Mouse (Mus musculus): Measurements from ENCODE around the gene Rnf145. TPM values are rescaled to one million over a fixed set of nuclear protein-coding genes. Genes with fewer than 3 reads are reported as not detected.

Gene Rnf145
- total RNA-seq (2021): 10 to 100 TPM; 95.7 to 97.0 TPM
- long read RNA-seq, experiment 1, transcript Rnf145-201 (11 exons, 3,570 nt): major isoform, 72 of 83 reads
- long read RNA-seq, experiment 1, partial matches to known transcripts: 4 of 83 reads
- long read RNA-seq, experiment 1, other reads (novel, unspliced or antisense): 7 of 83 reads
- long read RNA-seq, experiment 2, transcript Rnf145-201 (11 exons, 3,570 nt): major isoform, 105 of 128 reads
- long read RNA-seq, experiment 2, partial matches to known transcripts: 13 of 128 reads
- long read RNA-seq, experiment 2, other reads (novel, unspliced or antisense): 10 of 128 reads

DNA sequence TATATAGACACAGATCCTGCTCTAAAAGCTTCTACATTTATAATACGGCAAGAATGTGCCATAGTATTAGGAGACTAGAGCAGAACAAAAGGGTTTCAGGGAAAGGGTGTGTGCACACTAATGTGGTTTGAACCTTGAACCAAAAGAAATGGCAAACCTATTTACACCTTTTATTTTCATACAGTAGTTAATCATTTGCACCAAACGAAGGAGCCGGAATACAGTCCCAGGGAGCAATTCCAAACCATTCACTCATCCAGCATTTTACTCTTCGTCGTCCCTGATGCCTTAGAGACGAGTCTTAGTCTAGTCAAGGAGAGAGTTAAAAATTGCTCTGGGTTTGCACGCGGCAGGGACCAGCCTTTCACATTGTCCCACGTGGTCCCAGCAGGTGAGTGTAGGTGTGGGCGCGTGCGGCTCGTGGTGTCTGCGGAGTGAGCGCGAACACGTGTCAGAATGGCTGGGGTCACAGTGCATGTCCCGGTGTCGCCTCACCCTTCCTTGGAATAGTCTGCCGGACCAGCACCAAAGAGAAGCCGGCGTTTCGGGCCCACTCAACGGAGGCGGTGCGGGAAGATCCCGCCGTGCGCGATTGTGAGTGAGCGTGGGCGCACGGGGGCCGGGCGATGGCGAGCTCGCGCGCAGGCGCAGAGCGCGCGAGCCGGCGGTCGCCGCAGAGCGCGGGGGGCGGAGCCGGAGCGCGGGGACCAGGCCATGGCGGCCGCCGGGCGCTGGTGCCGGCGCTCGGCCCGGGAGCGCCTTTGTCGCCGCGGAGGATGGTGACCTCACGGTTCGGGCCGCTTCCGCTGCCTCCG, at the start of gene Rnf145:
Gene Rnf145 (plus strand): TSS at position 684 of the 815 bp plus-strand sequence.
- H3K27ac ChIP-seq: peak within 1 kb of the TSS; percentile 97
- DNase-seq (ENCODE audit: low spot score in 2 of 2): peak; percentile 73
- no peak for TF ChIP-seq CTCF (conservative IDR thresholded peaks at IDR 0.05)
- peak within 1 kb of the TSS; percentile 93 for H3K4me3 ChIP-seq

DNA sequence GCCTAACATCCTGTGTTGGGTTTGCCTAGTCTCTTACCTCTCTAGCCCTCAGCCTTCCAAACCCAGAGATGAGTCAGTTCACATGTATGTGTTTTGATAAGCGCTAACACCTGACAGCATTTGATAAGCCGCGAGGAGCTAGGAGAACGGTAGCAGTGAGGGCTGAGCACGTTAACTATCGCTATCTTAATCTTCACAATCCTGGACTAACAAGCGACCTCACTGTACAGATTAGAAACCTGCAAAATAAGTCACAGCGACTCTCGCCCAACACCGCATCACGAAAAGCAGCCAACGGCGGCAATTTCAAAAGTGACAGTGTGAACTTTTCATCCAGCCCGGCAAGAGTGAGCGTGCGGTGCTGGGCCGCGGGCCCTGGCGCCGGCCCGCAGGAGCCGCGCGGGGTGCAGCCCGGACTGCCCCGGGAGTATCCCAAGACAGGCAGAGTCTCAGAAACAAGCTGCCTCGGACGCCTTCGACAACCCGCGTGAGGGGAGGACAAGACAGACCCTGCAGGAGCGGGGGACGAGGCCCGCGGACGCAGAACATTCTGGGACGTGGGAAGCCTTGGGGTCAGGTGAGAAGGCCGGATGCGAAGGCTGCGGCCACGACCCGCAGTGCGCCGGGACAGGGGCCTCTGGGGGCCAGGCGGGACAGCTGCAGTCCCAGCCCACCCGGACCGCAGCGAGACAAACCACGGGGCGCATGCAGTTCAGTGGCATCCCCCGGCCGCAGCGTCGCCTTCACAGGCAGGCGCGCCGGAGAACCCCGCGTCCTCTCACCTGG, 48.9 kb upstream of the Rnf145 start:
- DNase-seq (ENCODE audit: low spot score in 2 of 2): peak in 1 of 2 experiments; percentile 37

DNA sequence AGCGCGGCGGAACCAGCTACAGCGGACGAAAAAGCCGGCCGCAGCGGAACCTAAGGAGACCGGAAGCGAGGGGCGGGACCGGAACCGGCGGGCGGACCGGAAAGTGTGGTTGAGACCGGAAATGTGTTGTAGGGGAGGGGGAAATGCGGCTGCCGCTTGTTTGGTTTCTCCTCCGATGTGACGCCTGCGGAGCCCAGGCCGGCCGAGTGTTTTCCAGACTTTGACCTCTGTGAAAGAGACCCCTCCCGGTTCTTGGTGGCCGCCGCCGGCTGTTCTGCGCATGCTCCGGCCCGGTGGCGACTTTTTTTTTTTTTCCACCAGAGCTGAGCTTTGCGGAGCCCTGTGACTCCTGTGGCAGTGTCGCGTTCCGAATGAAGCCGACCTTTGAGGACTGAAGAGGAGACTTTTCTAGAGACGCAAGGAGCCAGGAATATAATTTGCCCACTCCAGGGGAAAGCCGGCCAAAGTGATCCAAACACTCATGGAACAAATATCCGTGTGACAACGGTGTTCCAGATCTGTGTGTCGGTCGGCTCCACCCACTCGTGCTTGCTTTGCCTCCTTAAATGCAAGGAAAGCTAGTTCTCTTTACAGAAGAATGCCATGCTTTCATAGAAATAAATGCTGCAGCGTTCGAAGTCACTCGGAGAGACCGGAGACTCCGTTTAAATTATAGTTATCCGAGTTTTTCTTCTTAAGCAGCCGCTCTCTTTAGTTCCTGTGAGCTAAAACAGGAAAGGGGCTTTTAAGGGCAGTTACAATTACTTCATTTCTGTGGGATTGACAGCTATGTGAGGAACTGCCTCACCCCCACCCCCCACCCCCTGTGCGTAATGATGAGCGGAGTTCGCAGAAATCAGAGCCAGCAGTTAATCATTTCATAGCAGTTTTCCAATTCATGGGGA, 48.1 kb upstream of the Rnf145 start, which contains the start of gene Ublcp1:
Gene Ublcp1 (minus strand): TSS at position 67 of the 905 bp plus-strand sequence.
- Histone ChIP-seq H3K27ac (peak within 1 kb of the TSS; percentile 87), H3K4me3 (peak within 1 kb of the TSS; percentile 68)
- peak; percentile 92 to 94 for DNase-seq (ENCODE audit: low spot score in 2 of 2)
- no peak for TF ChIP-seq CTCF (conservative IDR thresholded peaks at IDR 0.05)

More for the DNA sequence above, 48.9 kb upstream of the Rnf145 start:
- Histone ChIP-seq H3K27ac (peak overlapping the region; percentile 87), H3K4me3 (peak overlapping the region; percentile 68)
- TF ChIP-seq CTCF (conservative IDR thresholded peaks at IDR 0.05): no peak

DNA sequence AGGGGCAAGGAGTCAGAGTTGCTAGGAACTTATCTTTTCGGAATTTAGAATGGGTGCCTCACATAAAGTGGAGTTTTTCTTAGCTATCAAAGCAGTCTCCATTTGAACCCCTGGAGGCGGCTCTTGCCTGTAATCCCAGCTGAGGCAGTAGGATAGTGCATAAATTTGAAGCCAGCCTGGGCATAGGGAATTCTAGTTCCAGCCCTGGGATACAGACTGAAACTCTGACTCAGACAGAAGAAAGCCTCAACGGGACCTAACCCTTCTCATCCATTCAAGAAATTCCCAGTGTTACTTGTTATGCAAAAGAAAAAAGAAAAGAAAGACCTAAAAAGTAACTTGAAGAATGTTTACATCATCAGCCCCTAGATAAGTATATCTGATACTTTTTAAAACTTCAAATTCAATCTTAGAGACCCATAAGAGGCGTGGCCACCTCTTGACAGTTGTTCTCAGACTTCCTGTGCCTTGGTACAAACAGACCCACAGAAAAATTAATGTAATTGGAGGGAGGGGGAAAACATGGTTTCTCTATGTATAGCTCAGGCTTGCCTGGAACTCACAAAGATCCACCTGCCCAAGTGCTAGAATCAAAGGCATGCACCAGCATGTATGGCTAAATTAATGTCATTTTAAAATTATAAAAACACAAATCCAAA, 47.3 kb upstream of the Rnf145 start:
- peak; percentile 19; the same call in 1 of the 2 replicates for TF ChIP-seq CTCF (conservative IDR thresholded peaks at IDR 0.05)
- H3K27ac ChIP-seq: peak overlapping the region; percentile 87
- H3K4me3 ChIP-seq: peak overlapping the region; percentile 68
- DNase-seq (ENCODE audit: low spot score in 2 of 2): no peak

DNA sequence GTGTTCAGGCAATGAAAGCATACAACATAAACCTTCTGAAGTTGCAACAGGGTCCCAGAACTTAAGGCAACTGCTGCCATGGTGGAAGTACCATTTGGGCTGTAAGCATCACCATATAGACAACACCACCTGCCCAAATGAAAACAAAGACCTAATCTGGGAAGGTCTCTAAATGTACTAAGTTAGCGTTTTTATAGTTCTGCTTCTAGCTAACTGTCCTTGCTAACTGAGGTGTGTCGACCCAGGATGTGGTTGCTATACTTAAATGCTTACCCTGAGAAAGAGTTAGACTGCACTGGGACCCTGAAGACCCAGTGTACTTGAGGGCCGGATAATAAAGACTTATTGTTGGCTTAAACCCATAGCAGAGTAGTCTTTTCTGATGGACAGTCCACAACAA, 43.3 kb upstream of the Rnf145 start:
- DNase-seq (ENCODE audit: low spot score in 2 of 2): no peak
- no peak overlapping the region for H3K4me3 ChIP-seq
- no peak for TF ChIP-seq CTCF (conservative IDR thresholded peaks at IDR 0.05)
- no peak overlapping the region for H3K27ac ChIP-seq

DNA sequence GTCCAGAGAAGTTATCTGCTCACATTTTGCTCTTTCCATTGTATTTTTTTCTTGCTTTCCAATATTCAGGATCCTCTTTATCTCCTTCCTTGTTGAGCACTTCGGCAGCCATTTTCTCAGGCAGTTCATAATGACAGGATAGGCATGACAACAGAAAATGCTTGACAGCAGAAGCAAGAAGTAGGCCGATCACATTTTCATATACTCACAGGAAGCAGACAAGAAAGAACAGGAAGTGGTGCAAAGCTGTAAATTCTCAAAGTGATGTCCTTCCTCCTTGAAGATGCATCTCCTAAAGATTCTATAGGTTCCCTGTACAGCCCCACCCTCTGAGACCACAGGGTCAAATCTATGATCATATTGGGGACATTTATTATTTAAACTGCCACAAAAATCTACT, 42.3 kb upstream of the Rnf145 start:
- Histone ChIP-seq H3K4me3 (no peak overlapping the region), H3K27ac (no peak overlapping the region)
- no peak for DNase-seq (ENCODE audit: low spot score in 2 of 2)
- TF ChIP-seq CTCF (conservative IDR thresholded peaks at IDR 0.05): no peak

DNA sequence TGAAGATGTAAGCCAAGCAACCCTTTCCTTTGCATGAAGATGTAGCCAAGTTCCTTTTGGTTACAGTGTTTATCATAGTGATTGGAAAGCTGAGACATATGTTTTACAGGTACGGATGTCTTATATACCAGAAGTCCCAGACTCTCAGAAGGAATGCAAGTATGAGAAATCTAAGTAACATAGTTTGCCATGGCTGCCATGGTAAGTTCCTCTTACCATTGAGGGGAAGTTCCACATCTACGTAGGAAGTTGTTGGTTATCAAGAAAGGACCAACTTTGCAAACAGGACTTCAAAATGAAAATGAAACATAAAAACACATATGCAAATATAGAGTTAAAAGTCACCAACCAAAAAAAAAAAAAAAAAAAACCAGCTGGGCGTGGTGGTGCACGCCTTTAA, 40.4 kb upstream of the Rnf145 start:
- DNase-seq (ENCODE audit: low spot score in 2 of 2): no peak
- H3K4me3 ChIP-seq: no peak overlapping the region

DNA sequence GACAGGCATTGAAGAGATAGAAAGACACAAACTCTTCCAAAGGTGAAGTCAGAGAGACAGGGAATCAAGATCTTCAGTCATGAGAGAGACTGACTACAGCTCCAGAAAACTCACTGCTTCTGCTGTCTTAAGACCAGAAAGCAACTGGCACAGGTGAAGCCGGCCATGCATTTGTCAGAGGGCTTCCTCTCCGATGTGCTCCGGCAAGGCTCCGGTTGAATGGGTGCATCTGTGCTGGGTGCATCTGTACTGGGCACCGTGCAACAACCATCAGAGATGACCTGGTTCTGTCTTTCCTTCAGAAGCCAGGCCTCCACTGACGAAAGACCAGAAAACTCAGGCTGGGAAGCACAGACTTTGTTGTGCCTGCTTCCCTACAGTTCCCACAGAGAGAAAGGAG, 38.5 kb upstream of the Rnf145 start:
- Histone ChIP-seq H3K4me3 (no peak overlapping the region), H3K27ac (no peak overlapping the region)
- TF ChIP-seq CTCF (conservative IDR thresholded peaks at IDR 0.05): no peak
- no peak for DNase-seq (ENCODE audit: low spot score in 2 of 2)

More for the DNA sequence above, 40.4 kb upstream of the Rnf145 start:
- no peak for TF ChIP-seq CTCF (conservative IDR thresholded peaks at IDR 0.05)
- H3K27ac ChIP-seq: no peak overlapping the region

DNA sequence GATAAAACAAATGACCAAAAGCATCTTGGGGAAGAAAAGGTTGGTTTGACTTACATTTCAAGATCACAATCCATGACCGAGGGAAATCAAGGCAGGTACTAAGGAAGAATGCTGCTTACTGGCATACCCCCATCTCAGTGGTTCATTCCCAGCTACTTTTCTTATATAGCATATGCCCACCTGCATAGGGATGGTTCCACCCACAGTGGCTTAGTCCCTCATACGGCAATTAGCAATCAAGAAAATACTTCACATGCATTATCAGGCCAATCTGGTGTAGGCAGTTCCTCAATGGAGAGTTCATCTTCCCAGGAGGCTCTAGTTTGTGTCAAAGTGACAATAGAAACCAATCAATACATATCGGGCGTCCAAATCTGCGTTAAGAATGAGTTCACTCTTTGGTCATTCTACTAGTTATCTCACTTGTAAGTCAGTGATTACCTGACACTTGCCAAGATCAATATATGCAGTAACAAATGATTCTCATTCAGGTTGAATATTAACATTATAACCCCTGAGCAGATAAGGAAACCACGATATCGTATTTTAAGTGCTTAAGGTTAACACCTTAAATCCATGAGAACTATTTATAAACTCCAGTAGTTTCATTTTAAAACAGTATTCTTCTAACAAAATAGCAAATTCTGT, 33.6 kb upstream of the Rnf145 start:
- no peak for DNase-seq (ENCODE audit: low spot score in 2 of 2)
- Histone ChIP-seq H3K4me3 (no peak overlapping the region), H3K27ac (no peak overlapping the region)
- TF ChIP-seq CTCF (conservative IDR thresholded peaks at IDR 0.05): no peak

DNA sequence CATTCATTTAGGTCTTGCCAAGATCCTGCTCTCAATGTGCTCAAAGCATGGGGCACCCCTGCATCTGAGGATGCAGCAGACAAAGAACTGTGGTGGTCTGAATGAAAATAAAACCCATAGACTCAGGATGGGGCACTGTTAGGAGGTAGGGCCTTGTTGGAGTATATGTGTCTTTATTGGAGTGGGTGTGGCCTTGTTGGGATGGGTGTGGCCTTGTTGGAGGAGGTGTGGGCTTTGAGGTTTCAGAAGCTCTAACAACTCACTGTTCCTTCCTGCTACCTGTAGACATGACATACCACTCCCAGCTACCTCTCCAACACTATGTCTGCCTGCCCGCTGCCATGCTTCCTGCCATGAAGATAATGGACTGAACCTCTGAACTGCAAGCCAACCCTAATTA, 29.6 kb upstream of the Rnf145 start:
- H3K27ac ChIP-seq: no peak overlapping the region
- H3K4me3 ChIP-seq: no peak overlapping the region
- no peak for TF ChIP-seq CTCF (conservative IDR thresholded peaks at IDR 0.05)
- DNase-seq (ENCODE audit: low spot score in 2 of 2): no peak

All from layer of hippocampus, adult 2 months (tissue).